Mouse (Mus musculus): Measurements from ENCODE around the gene Anapc15-ps.

DNA sequence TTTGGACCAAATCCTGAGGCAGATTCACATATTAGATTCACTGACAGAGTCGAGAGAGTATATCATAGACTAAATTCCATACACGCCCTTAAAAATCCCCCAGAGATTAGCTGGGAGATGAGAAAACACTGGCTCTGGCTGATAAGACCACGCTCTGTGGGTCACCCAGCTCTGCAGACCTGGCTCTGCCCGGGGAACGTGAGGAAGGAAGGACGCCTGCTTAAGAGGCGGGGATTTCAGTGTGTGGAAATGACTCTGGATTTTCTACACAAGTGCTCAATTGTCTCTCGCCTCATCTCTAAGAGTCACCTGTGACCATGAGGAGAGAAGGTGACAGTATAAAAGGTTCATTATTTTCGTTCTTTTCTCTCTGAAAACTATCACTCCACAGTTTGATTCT lies 26.1 kb downstream of the Anapc15-ps start:
- TF ChIP-seq POLR2A (IDR thresholded peaks at IDR 0.05; ENCODE audit: borderline replicate concordance, extremely low read depth, insufficient read depth, insufficient read length, poor library complexity, severe bottlenecking) (no peak), CTCF (IDR thresholded peaks at IDR 0.05; ENCODE audit: borderline replicate concordance, extremely low read depth, insufficient read depth, insufficient read length) (no peak)
